Mouse (Mus musculus) heart, adult 18-20 months (tissue): Measurements from ENCODE around the gene Desi1. TPM values are rescaled to one million over a fixed set of nuclear protein-coding genes. Genes with fewer than 3 reads are reported as not detected.

Source experiments
- DNase-seq, 2 experiments: peaks; one replicate each; pipeline ENCODE4 v3.0.0; 2021 to 2022; ENCODE audit warnings: mixed read lengths in 1 of 2
- long read RNA-seq, 2 experiments: library from polyadenylated mRNA; stranded (forward); transcript quantifications; one replicate each; pipeline ENCODE4 v2.0.0; 2021
- total RNA-seq, 2 experiments: library from RNA; stranded (reverse); gene quantifications; 2 replicates each; pipeline ENCODE4 v1.2.3; 2021

Desi1 gene
- 10 to 100 TPM; 25.1 to 29.0 TPM for total RNA-seq
- long read RNA-seq, experiment 1, transcript Desi1-206 (6 exons, 2,934 nt), result major isoform, 10 of 67 reads
- long read RNA-seq, experiment 1, partial matches to known transcripts, result 1 of 67 reads
- long read RNA-seq, experiment 1, other reads (novel, unspliced or antisense), result 55 of 67 reads
- long read RNA-seq, experiment 2, transcript Desi1-206 (6 exons, 2,934 nt), result major isoform, 6 of 55 reads
- long read RNA-seq, experiment 2, partial matches to known transcripts, result 0 of 55 reads
- long read RNA-seq, experiment 2, other reads (novel, unspliced or antisense), result 49 of 55 reads

- no peak for DNase-seq
These were observed at the start of gene Desi1 for GRCm38 (mm10) chr15:82033762-82034161. TSS of gene Desi1 (minus strand) at chr15:82033862.

DNA sequence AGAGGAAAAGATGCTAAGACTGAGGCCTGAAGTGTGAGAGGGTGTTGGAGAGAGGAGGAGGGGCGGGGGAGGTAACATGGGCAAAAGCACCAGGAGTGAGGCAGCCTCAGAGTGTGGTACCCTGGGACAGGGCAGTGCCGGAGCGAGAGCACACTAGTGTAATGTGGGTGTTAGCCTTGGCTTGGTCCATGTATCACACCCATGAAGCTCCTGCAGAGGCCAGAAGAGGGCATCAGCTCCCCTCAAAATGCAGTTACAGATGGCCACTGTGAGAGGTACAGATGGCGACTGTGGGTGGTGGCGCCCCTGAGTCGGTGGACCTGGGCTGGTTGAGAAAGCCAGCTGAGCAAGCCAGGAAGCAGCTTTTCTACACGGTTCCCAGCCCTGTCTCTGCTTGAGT, 47.5 kb upstream of the Desi1 start:
- peak in 1 of 2 experiments; percentile 7 for DNase-seq

GRCm38 (mm10) chr15:82079883-82080282, 46.2 kb upstream of the Desi1 start:
- no peak for DNase-seq

- no peak for DNase-seq
These were observed 39.8 kb upstream of the Desi1 start for GRCm38 (mm10) chr15:82073490-82073889.

DNA sequence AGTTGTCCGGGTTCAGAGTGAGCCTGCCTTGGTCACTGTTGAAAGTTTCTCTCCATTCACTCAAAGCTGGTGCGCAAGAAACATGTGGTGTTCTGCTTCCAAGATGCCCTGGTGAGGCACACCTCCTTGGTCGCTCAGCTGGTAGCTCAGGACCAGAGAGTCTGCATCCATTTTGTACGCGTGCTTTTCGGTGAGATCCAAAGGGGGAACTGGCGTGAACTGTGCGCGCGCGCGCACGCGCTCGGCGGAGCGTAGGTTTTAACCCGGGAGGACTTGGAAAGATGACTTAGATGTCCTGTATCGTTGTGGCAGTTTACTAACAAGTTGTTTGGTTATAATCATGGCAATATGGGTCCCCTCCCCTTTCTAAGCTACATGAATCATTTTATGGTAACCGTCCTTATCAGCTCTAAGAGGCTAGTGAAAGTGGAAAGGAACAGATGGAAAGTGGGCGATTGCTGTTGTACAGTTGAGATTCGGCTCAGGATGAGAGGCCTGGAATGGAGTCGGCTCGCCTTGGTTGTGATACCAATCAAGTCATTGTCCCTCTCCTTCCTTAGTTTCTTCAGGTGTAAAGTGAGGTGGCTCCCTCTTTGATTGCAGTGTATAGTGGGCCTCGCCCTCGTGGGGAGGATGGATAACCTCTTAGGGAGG, 38.3 kb upstream of the Desi1 start:
- DNase-seq, result no peak

DNA sequence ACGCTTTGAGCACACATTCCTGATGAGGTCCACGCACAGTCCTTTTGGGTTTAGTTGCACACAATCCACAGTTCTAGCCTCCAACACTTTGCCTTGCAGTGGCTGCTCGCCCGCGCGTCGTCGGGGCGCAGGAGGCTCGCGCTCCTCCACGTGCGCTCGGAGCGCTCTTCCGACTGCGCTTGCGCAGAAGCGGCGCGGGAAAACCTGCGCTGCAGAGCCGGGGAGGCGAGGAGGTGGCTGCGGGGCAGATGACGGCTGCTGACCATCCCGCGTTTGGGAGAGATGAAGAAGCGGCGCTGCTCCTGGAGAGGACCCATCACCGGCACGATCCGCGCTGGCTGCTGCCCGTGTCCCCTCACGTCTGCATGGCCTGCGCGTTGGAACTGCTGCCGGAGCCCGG, 36.2 kb upstream of the Desi1 start, which contains the start of gene Mei1:
TSS of gene Mei1 (plus strand) at position 99 of the 400 bp plus-strand sequence.
- no peak for DNase-seq

GRCm38 (mm10) chr15:82065511-82065910, 31.8 kb upstream of the Desi1 start:
- peak; percentile 72 to 89 for DNase-seq

DNA sequence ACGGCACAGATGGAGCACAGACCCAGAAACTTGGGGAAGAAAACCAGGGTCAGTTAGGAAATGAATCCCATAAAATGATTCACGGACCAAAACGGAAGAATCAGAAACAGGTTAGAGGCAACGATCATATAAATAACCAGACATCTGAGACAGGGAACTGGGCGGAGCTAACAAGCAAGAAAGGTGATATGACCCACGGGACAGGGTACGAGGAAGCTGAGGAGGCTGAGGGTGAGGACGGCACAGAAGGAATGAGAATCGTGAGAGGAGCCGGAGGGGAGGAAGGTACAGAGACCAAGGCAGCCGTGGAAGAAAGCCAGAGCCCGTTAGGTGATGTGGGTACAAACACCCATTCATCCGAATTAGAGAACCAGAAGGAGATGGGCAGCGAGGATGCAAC, 30.2 kb upstream of the Desi1 start:
- no peak for DNase-seq

DNA sequence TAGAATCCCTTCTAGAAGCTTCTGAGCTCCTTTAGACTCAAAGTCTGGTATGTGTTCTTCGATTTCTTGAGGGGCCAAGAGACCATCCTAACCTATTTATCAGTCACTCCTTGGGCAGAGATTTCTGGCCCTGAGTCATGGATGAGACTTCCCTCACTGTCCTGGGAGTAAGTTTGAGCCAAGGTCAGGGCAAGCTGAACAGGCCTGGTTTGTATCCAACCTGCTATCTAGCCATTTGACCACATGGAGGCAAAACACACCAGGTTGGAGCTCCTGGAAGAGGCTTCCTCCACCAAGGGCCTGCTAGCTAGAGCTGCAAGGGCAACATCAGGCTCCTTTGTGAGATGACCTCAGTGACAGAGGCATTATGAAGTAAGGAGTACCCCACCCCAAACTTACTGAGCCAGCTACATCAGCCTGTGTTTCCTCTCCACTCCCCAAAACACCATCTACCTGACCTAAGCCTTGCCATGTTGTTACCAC, 25.1 kb upstream of the Desi1 start, which contains the start of gene 4930407I10Rik:
TSS of gene 4930407I10Rik (plus strand) at position 433 of the 483 bp plus-strand sequence.
- no peak for DNase-seq

- no peak for DNase-seq
These were observed 18.9 kb upstream of the Desi1 start for GRCm38 (mm10) chr15:82052544-82052943.

DNA sequence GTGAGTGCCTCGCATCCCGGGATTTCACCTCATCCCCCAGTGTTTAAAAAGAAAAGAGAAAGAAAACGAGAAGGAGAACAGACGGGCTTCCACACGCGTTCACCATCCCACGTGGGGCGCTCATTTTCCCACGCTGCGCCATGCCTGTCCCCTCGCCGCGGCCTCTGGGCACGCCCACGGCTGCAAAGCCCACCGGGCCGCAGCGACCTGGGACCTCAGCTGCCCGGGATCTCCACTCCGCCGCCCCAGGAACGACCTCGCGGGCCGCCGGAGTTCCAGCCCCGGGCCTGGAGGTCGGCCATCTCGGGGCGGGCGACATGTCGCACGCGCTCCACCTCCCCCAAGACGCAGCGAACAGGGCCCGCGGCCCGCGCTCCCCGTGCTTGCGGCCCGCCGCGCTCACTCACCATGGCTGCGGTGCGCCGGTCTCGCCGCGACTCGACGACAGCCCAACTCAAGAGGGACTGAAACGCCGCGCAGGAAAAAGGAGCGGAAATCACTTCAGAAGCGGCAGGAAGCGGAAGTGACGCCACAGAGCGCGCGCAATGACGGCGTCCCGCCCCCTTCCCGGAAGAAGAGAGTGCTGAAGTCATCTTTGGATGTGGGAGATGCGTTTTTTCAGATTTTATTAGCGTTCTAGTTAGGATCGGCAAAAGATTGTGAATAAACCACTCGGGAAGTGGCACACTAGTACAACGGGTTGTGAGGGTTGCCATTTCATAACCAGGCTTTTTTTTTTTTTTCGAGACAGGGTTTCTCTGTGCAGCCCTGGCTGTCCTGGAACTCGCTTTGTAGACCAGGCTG, 13.6 kb upstream of the Desi1 start, which contains the start of gene Snu13:
TSS of gene Snu13 (minus strand) at position 519 of the 804 bp plus-strand sequence.
- peak; percentile 93 to 96 for DNase-seq

DNA sequence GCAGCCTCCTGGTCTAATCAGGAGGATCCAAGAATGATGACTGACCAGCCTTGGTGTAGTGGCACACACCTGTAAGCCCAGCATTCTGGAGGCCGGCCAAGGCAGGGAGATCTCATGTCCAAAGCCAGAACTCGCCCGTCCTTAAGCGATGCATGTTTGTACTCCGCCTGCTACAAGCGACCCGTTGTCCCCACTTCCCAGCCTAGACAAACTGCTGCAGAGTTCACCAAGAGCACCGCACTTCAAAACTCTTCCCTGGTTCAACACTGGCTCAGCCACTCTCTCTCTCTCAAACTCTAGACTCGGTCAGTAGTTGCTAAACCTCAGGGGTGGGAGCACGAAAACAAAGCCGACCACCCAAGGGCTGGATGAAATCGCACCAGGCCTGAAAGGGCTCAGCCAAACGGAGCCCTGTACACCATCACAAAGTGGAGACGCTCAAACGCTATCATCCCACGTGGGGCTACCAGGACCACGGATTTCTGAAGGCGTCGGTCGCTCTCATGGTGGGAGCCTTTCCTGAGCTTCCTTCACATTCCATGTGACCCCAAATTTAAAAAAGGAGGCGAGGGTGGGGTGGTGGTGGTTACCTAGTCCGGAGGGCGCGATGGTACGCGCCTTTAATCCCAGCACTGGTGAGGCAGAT, 12.7 kb upstream of the Desi1 start:
- DNase-seq, result no peak

DNA sequence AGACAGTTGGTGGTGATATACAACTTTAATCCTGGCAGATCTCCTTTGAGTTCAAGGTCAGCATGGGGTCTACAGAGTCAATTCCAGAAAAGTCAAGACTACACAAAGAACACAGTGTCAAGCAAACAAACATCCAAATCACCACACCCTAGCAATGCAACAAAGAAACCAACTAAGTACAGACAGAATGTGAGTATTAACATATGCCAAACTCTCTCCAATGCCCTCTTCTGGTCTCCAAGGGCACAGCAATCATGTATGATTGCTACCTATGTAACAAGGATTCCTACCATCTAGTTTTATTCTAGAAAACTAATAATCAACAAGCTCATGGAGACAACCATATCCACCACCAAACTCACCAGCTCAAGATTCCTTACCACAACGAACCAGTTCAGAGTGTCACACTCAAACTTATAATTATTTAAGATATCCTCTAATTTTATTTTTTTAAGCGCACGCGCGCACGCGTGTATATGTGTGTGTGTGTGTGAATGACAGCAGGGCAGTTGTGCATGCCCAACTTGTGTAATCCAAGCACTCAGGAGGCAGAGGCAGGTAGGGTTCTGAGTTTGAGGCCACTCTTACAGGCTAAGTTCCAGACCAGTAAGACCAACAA, 10.6 kb upstream of the Desi1 start:
- no peak for DNase-seq

- peak; percentile 30 to 37 for DNase-seq
These were observed 7.0 kb upstream of the Desi1 start for GRCm38 (mm10) chr15:82040650-82041049.

DNA sequence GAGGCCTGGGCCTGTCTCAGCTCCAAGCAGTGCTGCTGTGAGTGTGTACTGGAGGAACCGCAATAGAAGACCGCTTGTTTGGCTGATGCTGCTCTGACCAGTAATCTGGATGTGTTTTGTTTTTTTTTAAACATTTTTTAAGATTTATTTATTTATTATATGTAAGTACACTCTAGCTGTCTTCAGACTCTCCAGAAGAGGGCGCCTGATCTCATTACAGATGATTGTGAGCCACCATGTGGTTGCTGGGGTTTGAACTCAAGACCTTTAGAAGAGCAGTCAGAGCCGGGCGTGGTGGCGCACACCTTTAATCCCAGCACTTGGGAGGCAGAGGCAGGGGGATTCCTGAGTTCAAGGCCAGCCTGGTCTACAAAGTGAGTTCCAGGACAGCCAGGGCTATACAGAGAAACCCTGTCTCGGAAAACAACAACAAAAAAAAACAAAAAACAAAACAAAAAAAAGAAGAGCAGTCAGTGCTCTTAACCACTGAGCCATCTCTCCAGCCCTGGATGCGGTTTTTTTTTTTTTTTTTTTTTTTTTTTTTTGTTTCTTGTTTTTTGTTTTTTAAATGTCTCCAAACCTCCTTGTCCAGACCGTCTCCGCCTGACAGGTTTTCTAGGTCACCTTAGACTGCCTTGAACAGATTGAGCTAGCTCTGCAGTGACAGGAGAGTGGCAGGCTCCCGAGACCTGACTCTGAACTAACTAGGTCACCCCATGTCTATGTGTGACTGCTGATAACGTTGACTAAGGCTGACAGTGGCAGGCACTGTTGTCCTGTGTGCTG, 2.4 kb upstream of the Desi1 start:
- peak in 1 of 2 experiments; percentile 30 for DNase-seq

DNA sequence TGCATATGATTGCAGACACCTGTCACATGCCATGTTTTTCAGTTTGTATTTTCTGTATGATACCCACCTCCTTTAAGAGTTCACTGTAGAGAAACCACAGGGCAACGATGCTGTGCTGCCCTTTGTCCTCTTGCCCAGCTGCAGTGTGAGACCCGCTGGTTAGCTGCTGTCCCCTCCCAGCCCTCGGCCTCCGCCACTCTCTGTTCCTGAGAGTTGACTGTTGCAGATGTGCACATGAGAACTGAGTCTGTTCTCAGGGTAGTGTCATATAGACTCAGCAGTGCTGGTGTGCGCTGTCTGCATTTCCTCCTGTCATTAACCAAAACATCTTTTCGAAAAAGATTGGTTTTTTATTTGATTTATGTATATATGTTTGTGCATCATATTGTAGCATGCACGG, 1.3 kb downstream of the Desi1 start:
- no peak for DNase-seq

- no peak for DNase-seq
These were observed 5.9 kb downstream of the Desi1 start for GRCm38 (mm10) chr15:82027726-82028125.

DNA sequence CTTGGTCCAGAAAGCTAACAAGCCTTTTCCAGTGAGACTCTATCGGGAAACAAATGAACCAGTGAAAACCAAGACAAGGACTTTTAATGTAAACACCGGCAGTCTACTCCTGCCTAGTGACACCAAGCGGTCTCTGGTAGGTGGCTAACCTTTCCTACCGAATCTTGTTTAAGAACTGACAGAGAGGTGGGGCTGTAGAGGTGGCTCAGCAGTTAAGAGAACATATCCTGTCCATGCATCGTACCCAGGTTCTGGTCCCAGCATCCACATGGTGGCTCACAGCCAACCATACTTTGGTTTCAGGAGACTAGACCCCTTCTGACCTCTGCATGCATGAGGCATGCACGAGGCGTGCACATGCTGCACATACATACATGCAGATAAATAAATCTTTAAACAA, 6.4 kb downstream of the Desi1 start:
- no peak for DNase-seq

- DNase-seq, result no peak
These were observed 9.6 kb downstream of the Desi1 start for GRCm38 (mm10) chr15:82023965-82024635.

- peak in 1 of 2 experiments; percentile 4 for DNase-seq
These were observed 11.1 kb downstream of the Desi1 start for GRCm38 (mm10) chr15:82022535-82023088.
